Mouse (Mus musculus) megakaryocyte-erythroid progenitor cell, adult 5-6 weeks (primary cell): Measurements from ENCODE around the gene Gsk3b. TPM values are rescaled to one million over a fixed set of nuclear protein-coding genes. Genes with fewer than 3 reads are reported as not detected.
"Not testable (repeated sequence)": the region's sequence is repeated elsewhere in the genome, so short reads cannot be mapped to it uniquely, and the experiment has no call there.

Experiments
- ATAC-seq: replicated peaks from 2 replicates; pipeline ENCODE4 v1.8.0; 2016; ENCODE audit warnings: mild to moderate bottlenecking, inconsistent platforms; ENCODE audit not compliant: severe bottlenecking, poor library complexity, low FRiP score, low TSS enrichment
- total RNA-seq, 2 experiments: library from RNA; stranded (forward) in 1 of 2; stranded (reverse) in 1 of 2; fragments of 200-1000, 215-1000 nt in 1 of 2; fragments of >200 nt in 1 of 2; fragmentation: Nextera tagmentation in 1 of 2; gene quantifications; 2 replicates each; pipeline ENCODE4 v1.2.3; 2014 to 2017

Gsk3b gene
- total RNA-seq, 2 experiments from 2014 or later: 31.8 to 34.1 TPM

DNA sequence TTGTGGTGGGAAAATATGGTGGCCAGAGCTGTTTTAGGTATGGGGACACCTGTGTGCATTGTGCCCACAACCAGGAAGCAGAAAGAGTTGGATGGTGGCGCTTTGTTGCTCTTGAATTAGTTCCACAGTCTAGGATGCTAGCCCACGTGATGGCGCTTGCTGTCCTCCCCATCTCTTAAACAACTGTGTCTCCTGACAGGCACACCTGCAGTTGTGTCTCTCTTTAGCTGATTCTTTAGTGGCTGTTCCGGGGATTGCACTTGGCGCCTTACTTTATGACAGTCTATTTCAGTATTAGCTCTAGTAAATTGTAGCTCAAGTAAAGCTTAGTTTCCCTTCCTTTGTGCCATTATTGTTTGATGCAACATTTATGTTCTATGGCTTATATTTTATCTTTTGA is 80.2 kb downstream of the Gsk3b start:
- no peak for ATAC-seq

DNA sequence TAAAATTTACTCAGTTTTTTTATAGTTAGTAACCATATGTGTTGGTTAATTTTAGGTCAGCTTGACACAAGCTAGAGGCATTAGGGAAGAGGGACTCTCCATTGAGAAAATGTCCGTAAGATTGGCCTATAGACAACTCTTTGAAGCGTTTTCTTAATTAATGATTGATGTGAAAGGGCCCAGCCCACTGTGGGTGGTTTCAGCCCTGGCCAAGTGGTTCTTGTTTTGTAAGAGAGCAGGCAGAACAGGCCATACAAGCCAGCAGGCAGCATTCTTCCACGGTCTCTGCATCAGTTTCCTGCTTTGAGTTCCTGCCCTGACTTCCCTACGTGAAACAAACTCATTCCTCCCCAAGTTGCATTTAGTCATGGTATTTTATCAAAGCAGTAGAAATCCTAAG is 90.3 kb downstream of the Gsk3b start:
- ATAC-seq: no peak

DNA sequence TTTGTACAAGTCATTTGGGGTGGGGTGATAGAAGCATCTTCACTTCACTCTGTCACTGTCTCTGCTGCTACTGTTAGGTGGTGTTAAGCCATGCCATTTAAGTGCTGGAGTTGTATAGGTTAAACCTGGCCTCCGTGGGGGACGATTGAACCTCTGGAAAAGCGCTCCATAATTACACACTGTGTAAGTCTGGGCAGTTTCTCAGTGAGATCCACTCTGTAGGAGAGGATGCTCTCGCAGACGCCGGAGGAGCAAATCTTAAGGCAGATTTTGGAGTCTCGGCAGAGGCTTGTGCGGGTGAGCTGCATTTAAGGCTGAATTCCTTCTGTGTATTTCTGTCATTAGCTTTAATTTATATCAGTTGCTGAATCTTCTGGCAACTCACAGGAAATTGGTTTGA is 92.6 kb downstream of the Gsk3b start:
- ATAC-seq: no peak

DNA sequence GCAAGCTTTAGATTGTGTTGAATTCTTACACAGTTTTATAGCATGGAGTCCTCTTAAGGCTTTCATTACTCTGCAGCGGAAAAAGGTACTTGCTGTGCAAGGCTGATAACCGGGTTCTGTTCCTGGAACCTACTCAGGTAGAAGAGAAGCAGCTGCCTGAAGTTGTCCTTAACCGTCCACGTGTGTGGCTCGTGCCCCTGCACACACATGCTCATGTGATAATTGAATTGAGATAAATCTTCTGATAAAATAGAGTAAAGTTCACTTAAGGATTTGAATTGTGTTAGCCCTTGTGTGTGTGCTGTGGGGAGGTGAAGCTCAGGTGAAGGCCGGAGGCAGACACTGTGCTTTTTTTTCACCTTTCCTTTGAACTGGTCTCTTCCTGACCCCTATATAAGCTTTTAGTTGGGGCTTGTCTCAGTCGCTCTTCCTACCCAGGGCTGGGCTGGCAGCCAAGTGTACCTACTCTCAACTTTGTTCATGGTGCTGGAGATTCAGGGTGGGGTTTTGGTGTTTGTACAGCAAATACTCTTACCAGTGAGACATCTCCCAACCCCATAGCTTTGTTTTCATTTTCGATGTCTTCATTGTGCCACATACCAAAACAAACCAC is 96.0 kb downstream of the Gsk3b start:
- ATAC-seq: no peak

DNA sequence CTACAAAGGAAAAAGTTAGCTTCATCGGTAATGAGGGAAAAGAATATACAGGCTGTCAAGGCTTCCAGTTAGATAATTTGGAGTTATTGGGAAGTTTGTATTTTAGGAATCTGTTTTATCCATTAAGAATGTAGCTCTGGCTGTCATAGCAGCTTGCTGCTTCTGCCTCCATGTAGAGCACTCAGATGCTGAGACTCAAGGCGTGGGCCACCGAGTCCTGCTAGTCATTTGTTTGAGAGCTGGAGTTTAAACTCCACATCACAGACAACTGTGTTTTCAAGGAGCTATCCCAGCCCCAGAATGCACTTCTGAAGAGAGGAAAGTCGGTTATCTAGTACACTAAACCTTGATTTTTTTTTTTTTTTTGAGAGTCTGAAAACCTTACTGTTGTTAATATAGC is 101.2 kb downstream of the Gsk3b start:
- no peak for ATAC-seq

DNA sequence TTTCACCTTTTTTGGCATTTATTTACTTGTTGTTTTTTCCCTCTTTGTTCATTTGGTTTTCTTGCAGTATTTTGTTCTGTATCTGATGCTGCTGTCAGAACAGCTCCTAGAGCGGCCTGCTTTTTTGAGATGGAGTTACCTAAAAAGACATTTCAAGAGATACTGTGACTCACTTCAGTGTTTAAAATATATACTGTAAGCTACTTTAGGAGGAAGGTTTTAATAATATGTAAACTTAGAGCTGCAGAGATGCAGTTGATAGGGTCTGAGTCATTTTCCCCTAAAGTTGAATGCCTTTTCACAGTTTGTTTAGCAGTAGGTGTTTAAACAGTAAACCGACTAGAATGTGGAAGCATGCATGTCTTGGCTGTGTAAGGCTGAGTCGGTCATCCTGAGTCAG is 101.7 kb downstream of the Gsk3b start:
- ATAC-seq: no peak

DNA sequence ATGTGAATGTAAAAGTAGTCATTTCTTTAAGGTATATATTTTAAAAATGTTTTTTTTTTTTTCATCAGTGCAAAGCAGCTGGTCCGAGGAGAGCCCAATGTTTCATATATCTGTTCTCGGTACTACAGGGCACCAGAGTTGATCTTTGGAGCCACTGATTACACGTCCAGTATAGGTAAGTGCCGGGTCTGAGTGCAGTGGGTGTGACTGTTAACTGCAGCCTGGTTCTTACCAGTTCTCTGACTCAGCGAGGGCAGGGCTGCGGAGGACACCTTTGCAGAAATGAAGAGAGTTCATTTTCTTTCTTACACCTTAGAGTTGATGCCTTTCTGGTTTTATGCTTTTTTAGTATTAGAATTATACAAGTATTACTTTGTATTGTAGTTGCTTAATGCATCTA is 102.7 kb downstream of the Gsk3b start:
- no peak for ATAC-seq

DNA sequence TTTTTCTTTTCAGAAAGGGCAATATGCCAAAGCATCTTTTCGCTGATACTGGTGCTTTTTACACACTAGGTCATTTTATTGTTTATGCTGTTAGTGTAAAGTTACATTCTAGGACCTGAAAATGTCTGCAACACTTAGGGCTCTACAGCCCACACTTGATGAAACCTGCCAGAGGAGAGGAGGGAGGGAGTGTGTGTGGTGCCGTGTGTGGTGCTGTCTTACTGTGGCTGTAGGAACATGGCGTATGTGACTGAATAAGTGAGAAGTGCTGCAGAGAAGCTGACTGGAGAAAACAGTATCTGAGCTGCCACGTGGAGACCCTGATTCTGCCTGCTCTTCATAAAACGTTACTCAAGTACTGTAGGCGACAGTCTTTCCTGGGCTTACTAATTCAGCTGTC is 103.8 kb downstream of the Gsk3b start:
- no peak for ATAC-seq

DNA sequence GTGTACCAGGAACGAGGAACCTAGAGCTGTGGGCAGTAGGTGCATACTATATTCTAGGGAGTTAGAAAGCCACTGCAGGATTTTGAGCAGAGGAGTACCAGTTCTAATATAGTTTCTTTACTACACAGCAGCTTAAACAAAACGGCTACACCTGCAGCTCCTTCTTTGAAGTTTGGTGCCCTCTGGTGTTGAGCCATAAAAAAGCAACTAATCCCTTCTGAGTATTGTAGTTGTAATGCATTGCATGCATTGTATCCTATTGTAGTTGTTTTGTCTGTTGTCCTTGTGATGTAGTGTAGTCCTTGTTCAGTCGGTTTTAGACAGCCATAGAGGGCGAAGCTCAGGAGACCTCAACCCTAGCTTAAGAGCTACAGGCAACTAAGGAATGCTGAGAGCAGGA is 108.5 kb downstream of the Gsk3b start:
- peak; percentile 92 for ATAC-seq

DNA sequence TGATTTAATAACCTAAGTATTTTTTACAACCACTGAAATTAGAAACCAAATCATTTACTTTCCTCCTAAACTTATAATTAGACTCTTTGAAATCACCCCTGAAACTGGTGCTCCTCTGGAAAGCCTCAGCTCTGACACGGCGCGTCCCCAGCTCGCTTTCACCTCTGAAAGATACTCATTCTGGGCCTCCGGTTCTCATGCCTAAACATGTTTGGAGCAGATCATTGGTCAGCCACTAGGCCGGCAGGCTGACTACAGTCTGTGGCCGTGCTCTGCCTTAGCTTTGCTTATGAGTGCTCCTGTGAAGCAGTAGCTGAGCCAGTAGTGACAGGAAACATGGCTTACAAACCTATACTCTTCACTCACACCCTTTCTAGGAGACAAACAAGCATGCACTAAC is 116.5 kb downstream of the Gsk3b start:
- no peak for ATAC-seq

DNA sequence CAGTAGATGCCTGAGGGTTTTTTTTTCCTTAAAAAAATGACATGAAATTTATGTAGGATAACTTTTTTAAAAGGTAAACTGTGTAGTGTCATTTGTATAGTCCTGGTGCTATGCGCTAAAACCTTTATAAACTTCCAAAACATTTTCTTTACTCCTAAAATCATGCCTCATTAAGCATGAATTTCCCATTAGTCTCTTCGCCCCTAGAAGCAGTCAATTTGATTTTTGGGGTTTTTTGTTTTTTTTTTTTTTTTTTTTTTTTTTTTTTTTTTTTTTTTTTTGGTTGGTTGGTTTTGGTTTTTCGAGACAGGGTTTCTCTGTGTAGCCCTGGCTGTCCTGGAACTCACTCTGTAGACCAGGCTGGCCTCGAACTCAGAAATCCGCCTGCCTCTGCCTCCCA is 133.7 kb downstream of the Gsk3b start:
- ATAC-seq: not testable (repeated sequence)

DNA sequence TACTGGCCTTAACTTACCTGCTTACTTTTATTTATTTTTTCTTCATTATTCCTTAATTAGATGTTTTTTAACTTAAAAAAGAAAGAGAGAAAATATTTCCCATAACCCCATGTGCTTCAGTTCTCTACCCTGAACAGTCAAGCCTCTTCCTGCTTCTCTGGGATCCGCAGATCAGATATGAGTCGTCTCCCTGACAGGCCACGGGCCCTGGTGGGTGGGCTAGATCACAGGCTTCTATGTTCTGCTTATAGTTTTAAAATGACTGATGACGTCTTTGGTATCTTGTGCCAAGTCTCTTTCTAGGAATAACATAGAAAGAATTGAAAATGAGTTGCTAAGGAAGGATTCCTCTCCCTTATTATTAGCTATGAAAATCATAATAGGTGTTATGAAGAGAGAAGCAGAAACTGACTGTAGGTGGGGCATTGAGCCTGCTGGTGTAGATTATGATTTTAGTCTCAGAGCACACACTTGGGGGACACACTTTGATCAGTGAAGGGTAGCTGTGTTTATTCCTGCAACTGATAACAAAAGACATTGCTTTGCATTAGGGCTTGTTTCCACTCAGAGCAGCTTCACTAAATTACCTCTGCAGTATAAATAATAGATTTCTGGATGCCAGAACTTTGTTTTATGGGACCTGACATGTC is 148.3 kb downstream of the Gsk3b start:
- ATAC-seq: peak; percentile 58; the same call in 1 of the 2 replicates

DNA sequence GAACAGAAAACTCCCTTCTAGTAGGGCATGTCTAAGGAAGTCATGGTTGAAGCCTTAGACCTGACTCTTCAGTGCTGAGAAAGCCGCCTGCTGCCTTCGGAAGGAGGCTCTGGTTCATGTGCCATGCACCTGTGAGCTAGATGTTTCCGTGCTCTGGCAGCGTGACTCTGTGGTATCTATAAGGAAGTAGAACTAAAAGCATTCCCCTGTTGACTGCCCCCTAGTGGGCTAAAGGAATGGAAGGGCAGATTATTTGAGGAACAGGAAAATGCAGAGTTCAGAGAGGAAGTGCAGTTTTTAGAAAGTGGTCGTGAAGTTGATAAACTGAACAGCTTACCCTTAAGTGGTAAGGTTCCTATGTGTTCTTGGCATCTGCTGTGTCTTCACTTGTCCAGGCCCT is 150.9 kb downstream of the Gsk3b start:
- peak; percentile 82 for ATAC-seq

DNA sequence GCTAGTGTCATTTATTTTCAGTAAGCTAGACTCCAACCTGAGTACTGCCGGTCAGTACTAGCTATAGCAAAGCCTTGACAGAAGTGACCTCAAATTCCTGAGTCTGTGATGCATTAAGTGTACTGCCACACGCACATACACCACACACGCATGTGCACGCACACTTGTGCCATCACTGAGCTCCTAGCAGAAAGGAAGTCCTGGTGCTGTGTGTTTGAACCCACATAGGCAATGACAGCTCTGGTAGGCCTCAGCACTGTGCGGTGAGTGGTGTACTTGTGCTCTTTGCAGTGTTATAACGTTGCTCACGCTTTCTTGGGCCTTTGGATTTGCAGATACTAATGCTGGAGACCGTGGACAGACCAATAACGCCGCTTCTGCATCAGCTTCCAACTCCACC is 151.4 kb downstream of the Gsk3b start:
- ATAC-seq: no peak

DNA sequence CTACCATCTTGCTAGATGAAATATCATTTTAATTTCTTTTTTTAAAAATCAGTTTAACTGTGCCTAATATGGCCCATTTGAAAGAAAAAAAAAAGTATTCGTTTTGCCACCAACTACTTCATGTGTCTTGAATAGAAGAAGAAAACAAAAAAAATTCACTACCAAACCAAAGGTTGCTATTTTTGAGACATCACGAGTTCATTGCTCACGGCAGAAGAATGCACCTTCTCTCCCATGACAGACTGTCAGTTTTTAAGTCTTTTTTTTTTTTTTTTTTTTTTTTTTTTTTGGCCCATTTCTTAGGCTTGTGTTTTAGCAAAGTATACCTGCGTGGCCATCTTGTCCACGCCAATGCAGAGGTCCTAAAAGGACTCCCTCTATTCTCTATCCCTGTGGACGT is 155.3 kb downstream of the Gsk3b start:
- ATAC-seq: no peak

DNA sequence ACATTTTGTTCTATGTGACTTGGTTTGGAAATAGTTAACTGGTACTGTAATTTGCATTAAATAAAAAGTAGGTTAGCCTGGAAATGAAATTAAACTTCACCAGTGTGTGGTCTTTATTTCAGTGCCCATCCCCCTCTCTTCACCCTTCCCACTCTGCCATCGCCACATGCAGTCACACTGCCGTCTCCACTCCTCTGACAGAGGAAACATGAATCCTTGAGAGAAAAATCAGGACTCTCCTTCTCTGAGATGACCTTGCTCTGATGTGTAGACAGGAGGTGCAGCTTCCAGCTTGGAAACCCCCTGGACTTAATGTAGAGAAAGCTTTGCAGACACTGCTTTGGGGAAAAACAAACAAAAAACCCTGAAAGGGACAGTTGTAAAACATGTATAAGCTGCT is 156.6 kb downstream of the Gsk3b start:
- ATAC-seq: no peak

DNA sequence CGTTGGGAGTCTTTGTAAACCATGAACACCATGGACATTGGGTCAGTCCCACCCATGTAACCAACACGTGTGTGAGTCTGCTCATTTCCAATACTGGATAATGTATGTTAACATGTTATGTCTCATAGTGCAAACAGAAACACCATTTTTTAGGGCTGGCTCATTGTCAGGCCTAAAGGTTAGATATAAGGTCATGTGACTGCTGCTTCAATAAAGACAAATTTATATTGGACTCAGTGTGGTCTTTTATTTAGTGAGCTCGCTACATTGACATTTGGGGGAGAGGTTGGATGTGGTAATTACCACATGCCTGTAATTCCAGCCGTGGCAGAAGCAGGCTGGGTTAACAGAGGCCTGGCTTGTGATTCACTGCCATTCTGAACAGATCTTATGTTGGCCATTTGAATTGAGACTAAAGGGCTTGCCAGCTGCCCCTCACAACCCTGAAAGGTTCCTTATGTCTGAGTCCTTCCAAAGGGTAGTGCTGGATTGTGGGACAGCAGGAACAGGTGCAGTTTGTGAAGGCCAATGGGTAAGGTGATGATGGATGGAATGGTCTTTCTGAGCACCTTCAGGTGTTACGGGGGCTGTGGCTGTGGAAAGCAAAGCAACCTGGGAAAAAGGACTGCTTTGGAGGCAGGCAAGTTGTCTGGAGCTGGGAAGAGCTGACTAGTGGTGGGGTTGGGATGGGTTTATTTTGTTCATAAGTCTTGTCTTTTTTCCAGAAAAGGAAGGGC is 157.2 kb downstream of the Gsk3b start:
- no peak for ATAC-seq

DNA sequence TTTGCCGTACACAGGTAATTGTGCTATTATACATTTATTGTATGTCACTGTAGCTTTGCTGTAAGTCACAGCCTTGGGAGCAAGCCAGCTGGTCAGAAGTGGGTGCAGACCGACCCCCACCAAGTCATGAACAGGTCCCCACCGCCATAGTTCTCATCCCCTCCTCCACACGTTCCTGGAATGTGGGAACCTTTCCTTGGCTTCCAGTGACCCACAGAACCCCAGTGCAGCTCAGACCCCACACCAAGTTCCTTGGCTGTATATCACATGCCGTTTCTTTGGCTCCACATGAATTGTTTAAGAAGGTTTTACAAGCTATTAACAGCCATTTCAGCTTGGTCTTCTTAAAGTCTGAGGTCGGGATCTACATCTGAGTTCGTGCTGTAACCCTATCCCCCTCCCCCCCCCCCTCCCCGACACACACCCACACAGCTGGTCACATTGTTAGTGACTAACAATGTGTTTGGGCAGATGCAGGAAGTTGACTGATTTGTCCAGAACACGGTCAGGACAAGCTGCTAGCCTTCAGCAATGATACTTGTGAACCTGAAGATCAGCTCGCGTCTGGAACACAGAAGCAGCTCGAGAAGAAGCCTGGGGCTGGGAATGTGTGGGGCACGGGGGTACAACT is 159.6 kb downstream of the Gsk3b start:
- ATAC-seq: no peak

DNA sequence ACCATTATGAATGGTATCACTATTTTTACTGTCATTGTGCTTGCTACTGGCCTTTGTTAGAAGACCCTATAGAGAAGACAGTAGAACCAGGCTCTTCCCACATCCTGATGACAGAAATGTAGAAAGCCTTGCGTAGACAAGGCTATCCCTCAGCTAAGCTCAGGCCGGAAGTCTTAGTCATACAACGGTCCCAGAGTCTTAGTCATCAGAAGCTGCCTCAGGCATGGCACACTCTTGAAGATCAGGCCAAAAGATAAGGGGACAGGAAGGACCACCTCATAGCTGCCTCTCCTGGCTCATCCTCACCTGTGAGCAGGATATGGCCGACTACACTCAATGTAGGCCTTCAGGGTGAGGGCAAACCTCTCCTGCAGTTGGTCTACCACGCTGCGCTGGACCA is 161.7 kb downstream of the Gsk3b start:
- ATAC-seq: no peak

DNA sequence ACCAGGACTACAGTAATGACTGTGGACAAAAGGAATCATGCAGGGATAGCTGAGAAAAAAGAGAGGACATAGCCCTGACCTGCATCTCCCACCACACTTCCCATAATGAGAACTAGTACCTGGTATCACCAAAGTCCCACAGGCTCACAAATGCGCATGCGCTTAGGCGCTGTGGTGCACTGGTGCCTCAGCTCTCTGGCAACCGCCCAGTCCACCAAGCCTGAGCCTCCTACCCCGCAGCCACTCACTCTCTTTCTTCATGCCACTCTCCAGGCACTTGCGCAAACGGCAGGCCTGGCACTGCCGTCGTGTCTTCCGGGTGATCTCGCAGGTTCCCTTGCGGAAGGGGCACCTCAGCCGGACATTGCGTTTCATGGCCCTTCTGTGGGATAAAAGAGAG is 165.2 kb downstream of the Gsk3b start:
- ATAC-seq: no peak

DNA sequence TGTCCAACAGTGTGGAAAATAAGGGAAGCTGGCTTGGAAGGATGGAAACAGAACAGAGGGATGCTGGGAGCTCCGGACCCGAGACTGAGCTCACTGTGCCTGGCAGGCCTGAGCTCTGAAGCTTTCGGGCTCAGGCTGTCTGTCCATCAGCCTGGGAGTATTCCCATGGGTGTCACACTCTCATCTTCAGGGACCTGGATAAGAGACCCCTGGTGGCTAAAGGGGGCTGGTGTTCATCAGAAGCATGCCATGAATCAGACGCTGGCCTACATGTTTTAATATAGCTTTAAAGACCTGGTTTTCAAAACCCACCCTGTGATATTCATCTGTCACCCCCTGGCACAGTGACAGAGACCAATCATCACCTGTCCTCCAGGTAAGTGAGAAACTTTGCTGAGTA is 166.3 kb downstream of the Gsk3b start:
- no peak for ATAC-seq
